Mouse (Mus musculus) C2C12 (cell line): Measurements from ENCODE around the gene Sobp.

Source experiments
- CEBPB ChIP-seq: IDR thresholded peaks from one replicate; pipeline ENCODE4 v1.6.1; 2011; ENCODE audit warnings: low read depth, mild to moderate bottlenecking, control low read depth, moderate library complexity
- CTCF ChIP-seq: IDR thresholded peaks from one replicate; pipeline ENCODE4 v1.5.1; 2011; ENCODE audit not compliant: control insufficient read depth, insufficient read depth, insufficient read length
- FOSL1 ChIP-seq: IDR thresholded peaks from one replicate; pipeline ENCODE4 v1.8.0; 2011; ENCODE audit warnings: mild to moderate bottlenecking, low read length; ENCODE audit not compliant: poor library complexity, insufficient read depth, severe bottlenecking
- MAX ChIP-seq: IDR thresholded peaks from one replicate; pipeline ENCODE4 v1.6.1; 2011; ENCODE audit warnings: mild to moderate bottlenecking, control low read depth
- MYOD1 ChIP-seq: IDR thresholded peaks from one replicate; pipeline ENCODE4 v1.6.1; 2011; ENCODE audit warnings: low read depth; ENCODE audit not compliant: control insufficient read depth, insufficient read length
- MYOG ChIP-seq: IDR thresholded peaks from one replicate; pipeline ENCODE4 v1.6.1; 2011; ENCODE audit not compliant: control insufficient read depth, insufficient read length; ENCODE audit errors: extremely low read depth
- USF1 ChIP-seq: IDR thresholded peaks from one replicate; pipeline ENCODE4 v1.6.1; 2011; ENCODE audit warnings: low read depth, mild to moderate bottlenecking, control low read depth, moderate library complexity

- TF ChIP-seq CTCF (no peak), MYOD1 (no peak), USF1 (no peak), MAX (no peak), CEBPB (no peak), MYOG (no peak), FOSL1 (no peak)
Observed at GRCm38 (mm10) chr10:43083288-43084086, 90.8 kb downstream of the Sobp start.
